18 mouse cellular contexts compared by ENCODE assay signal in genomic region chr6:37607511-37608289, GRCm38 (mm10).
A peak's percentile ranks its signal among the peaks of the same experiment; 100 is the strongest.
DNase-seq lines count a peak whose midpoint lies in the region; ATAC-seq and TF ChIP-seq lines count a peak whose summit lies in the region.
"Had no signal": no experiment of that assay in that cellular context is flagged by ENCODE, and none has a peak within 500 bp of the region (broad histone marks: within the 10 kb centered on the region; RNA-seq: fewer than 3 reads in every experiment).

No protein-coding gene starts in this region.

- no peak for TF ChIP-seq CTCF in thymus, adult 2 months (IDR thresholded peaks at IDR 0.05; ENCODE audit: borderline replicate concordance, control insufficient read depth, extremely low read depth, insufficient read depth, low read length, poor library complexity)

- no peak for TF ChIP-seq POLR2A in thymus, adult 2 months (IDR thresholded peaks at IDR 0.05; ENCODE audit: control insufficient read depth, extremely low read depth, insufficient read depth, low read length, poor library complexity)

- peaks cover 10% of the 10 kb centered on the region; the same call in 1 of the 2 replicates for H3K4me1 ChIP-seq in heart, embryonic 12.5 days (replicated peaks)
- peaks cover 10% of the 10 kb centered on the region for H3K4me1 ChIP-seq in embryonic facial prominence, embryonic 10.5 days
- peaks cover 7% of the 10 kb centered on the region for H3K4me1 ChIP-seq in thymus, adult 2 months (replicated peaks; ENCODE audit: control insufficient read depth, insufficient read depth, low read length)
- H3K4me1 ChIP-seq: forebrain, embryonic 15.5 days; neural tube, embryonic 12.5 days had no signal

- WGBS in heart, embryonic 12.5 days: 44% methylated on average over 3 of the region's 3 CpGs
- 72% methylated on average over 3 of the region's 3 CpGs for WGBS in embryonic facial prominence, embryonic 10.5 days
- 6% methylated on average over 3 of the region's 3 CpGs for WGBS in thymus, adult 2 months

- DNase-seq in heart, adult 8-10 months (ENCODE audit: low spot score): no peak
- peak; percentile 77 for DNase-seq in CD4-positive helper T cell, adult 2 months (ENCODE audit: low read depth, low spot score)
- no peak for DNase-seq in embryonic facial prominence, embryonic 10.5 days (ENCODE audit: low spot score)
- DNase-seq in thymus, adult 2 months: peak; percentile 75
- no peak for DNase-seq in left cerebral cortex, postnatal 25 days (ENCODE audit: low spot score in 2 of 2)
- no peak for DNase-seq in kidney, postnatal 25 days
- DNase-seq: cerebellum, postnatal 36 days; gastrocnemius, adult 2 months; liver, embryonic 13.5 days; lung, postnatal 10 days; midbrain, embryonic 14.5 days; retina, postnatal 1 day had no signal

- no peak for ATAC-seq in heart, embryonic 12.5 days (ENCODE audit: insufficient number of reproducible peaks, low FRiP score)
- ATAC-seq in erythroblast, adult 5-6 weeks (replicated peaks; ENCODE audit: low FRiP score, poor library complexity, severe bottlenecking): no peak
- ATAC-seq: forebrain, embryonic 15.5 days; hindbrain, postnatal 0 days had no signal

- H3K4me3 ChIP-seq in heart, embryonic 12.5 days: no peak overlapping the region
- H3K4me3 ChIP-seq in embryonic facial prominence, embryonic 10.5 days: no peak overlapping the region
- H3K4me3 ChIP-seq in thymus, adult 2 months (ENCODE audit: control insufficient read depth, insufficient read depth, low read length): no peak overlapping the region
- H3K4me3 ChIP-seq: forebrain, embryonic 15.5 days; gastrocnemius, adult 2 months; heart, embryonic 13.5 days; liver, embryonic 13.5 days; neural tube, embryonic 12.5 days had no signal

- no peaks in the 10 kb centered on the region for H3K27me3 ChIP-seq in heart, embryonic 12.5 days (replicated peaks)
- H3K27me3 ChIP-seq in embryonic facial prominence, embryonic 10.5 days (replicated peaks; ENCODE audit: low read depth, poor library complexity, severe bottlenecking): no peaks in the 10 kb centered on the region
- no peaks in the 10 kb centered on the region for H3K27me3 ChIP-seq in thymus, adult 2 months (ENCODE audit: control insufficient read depth, insufficient read depth, low read length)
- H3K27me3 ChIP-seq: forebrain, embryonic 15.5 days; heart, embryonic 13.5 days; liver, embryonic 13.5 days; neural tube, embryonic 12.5 days had no signal

- H3K36me3 ChIP-seq in heart, embryonic 12.5 days: no peaks in the 10 kb centered on the region
- H3K36me3 ChIP-seq in embryonic facial prominence, embryonic 10.5 days (replicated peaks): no peaks in the 10 kb centered on the region
- no peaks in the 10 kb centered on the region for H3K36me3 ChIP-seq in thymus, adult 2 months (ENCODE audit: control insufficient read depth, insufficient read depth, low read length)
- H3K36me3 ChIP-seq: forebrain, embryonic 15.5 days; heart, embryonic 13.5 days; liver, embryonic 13.5 days; neural tube, embryonic 12.5 days had no signal

- H3K27ac ChIP-seq in heart, embryonic 12.5 days (ENCODE audit: poor library complexity, severe bottlenecking): peak overlapping the region; percentile 16
- H3K27ac ChIP-seq in embryonic facial prominence, embryonic 10.5 days (replicated peaks): peak overlapping the region; percentile 14; the same call in 1 of the 2 replicates
- peak overlapping the region; percentile 100 for H3K27ac ChIP-seq in thymus, adult 2 months (ENCODE audit: control insufficient read depth, insufficient read depth, low read length)
- H3K27ac ChIP-seq: forebrain, embryonic 15.5 days; gastrocnemius, adult 2 months; hindbrain, postnatal 0 days; liver, embryonic 13.5 days; neural tube, embryonic 12.5 days had no signal

- no peak overlapping the region for H3K4me2 ChIP-seq in heart, embryonic 12.5 days
- H3K4me2 ChIP-seq: forebrain, embryonic 15.5 days; heart, embryonic 13.5 days; liver, embryonic 13.5 days; neural tube, embryonic 12.5 days had no signal

- 0 out of 2 replicates have a peak, but pooled peaks cover 5% of the 10 kb centered on the region for H3K9me3 ChIP-seq in heart, embryonic 12.5 days (replicated peaks)
- no peaks in the 10 kb centered on the region for H3K9me3 ChIP-seq in embryonic facial prominence, embryonic 10.5 days
- H3K9me3 ChIP-seq: forebrain, embryonic 15.5 days; heart, embryonic 13.5 days; liver, embryonic 13.5 days; neural tube, embryonic 12.5 days had no signal

- intact Hi-C loops in left cerebral cortex, postnatal 25 days (cut with DNase I): loop anchor here (10.0 kb wide), 1 partner anchor 127 kb away; no protein-coding TSS in a partner anchor

- H3K9ac ChIP-seq in heart, embryonic 12.5 days: no peak overlapping the region
- H3K9ac ChIP-seq: forebrain, embryonic 15.5 days; heart, embryonic 13.5 days; liver, embryonic 13.5 days; neural tube, embryonic 12.5 days had no signal

Comparison
In these comparisons a context has a peak if more than half of its experiments do, and no peak if none do; other contexts are left out.
1. H3K27ac ChIP-seq: peak in every context shown above with its lines; median percentile 100 in thymus, adult 2 months; 16 in heart, embryonic 12.5 days; 14 in embryonic facial prominence, embryonic 10.5 days.
2. DNase-seq: peak in CD4-positive helper T cell, adult 2 months (single experiment) and thymus, adult 2 months (single experiment); none in heart, adult 8-10 months (single experiment), embryonic facial prominence, embryonic 10.5 days (single experiment), left cerebral cortex, postnatal 25 days (0 of 2) and kidney, postnatal 25 days (0 of 2).